Mouse (Mus musculus) megakaryocyte, embryonic 14.5 days (primary cell): ENCODE results near the gene Rin2. TPM values are rescaled to one million over a fixed set of nuclear protein-coding genes. Genes with fewer than 3 reads are reported as not detected.
"Not testable (repeated sequence)": the region's sequence is repeated elsewhere in the genome, so short reads cannot be mapped to it uniquely, and the experiment has no call there.

Source experiments
- H3K27me3 ChIP-seq: replicated peaks from 2 replicates; pipeline ENCODE3; 2012; ENCODE audit warnings: inconsistent platforms
- H3K36me3 ChIP-seq: replicated peaks from 2 replicates; pipeline ENCODE3; 2012; ENCODE audit warnings: low read length, inconsistent platforms, mixed read lengths
- H3K4me1 ChIP-seq: 2 replicates; pipeline ENCODE4 v1.6.1; 2012; ENCODE audit warnings: inconsistent platforms
- H3K4me3 ChIP-seq: replicated peaks from 2 replicates; pipeline ENCODE3; 2012; ENCODE audit warnings: moderate library complexity, mild to moderate bottlenecking, inconsistent platforms
- H3K9me3 ChIP-seq: 2 replicates; pipeline ENCODE4 v1.6.1; 2012; ENCODE audit warnings: inconsistent platforms
- FLI1 ChIP-seq: IDR thresholded peaks from 2 replicates; pipeline ENCODE4 v1.6.1; 2012; ENCODE audit warnings: low read length, inconsistent platforms, mixed read lengths
- GATA1 ChIP-seq: IDR thresholded peaks from 3 replicates; pipeline ENCODE4 v1.6.1; 2012; ENCODE audit warnings: mixed read lengths, low read length, inconsistent platforms, borderline replicate concordance
- polyA plus RNA-seq: library from polyadenylated mRNA; stranded (reverse); fragments of >175 nt; gene quantifications from 2 replicates; pipeline ENCODE4 v1.2.3, GENCODE M21; 2012; ENCODE audit warnings: low replicate concordance; ENCODE audit not compliant: insufficient read depth

Gene Rin2
- polyA plus RNA-seq, 1 experiment = 1.1 TPM

DNA sequence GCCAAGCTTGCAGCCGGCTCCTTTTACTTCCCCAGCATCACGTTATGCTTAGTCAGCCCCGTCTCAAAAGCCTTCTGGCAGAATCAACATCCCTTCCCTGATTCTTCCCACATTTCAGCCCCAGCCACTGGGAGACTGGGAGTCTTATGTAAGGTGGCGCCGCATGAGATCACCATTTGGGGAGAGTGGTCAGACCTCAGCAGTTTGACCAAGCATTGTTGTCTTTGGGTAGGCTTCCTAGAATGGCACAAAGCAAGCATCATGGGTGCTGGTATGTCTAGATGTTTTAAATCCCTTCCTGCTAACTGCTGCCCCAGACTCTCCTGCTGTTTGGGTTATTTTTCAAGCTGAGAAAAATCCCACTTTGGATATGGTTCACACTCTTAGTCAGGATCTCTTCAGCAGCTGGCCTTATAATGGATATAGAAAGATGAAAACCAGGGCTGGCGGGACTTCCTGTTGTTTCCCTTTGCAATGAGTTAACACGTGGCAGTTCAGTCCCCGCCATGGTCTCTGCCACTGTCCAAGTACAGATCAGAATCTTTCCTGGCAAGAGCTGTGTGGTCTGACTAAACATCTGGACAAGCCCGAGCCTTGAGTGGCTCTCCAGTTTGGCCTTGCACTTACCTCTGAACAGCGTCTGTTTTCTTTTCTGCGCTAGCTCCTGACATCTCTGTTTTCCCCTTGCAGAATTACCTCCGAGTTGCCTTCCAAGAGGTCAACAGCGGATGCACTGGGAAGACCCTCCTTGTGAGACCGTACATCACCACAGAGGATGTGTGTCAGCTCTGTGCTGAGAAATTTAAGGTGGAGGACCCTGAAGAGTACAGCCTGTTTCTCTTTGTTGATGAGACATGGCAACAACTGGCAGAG lies 210.1 kb downstream of the Rin2 start:
- Histone ChIP-seq H3K36me3 (peaks cover 19% of the 10 kb centered on the region), H3K4me1 (peaks cover 81% of the 10 kb centered on the region), H3K9me3 (no peaks in the 10 kb centered on the region), H3K27me3 (no peaks in the 10 kb centered on the region), H3K4me3 (no peak overlapping the region)
- TF ChIP-seq FLI1 = no peak
- TF ChIP-seq GATA1 = no peak

DNA sequence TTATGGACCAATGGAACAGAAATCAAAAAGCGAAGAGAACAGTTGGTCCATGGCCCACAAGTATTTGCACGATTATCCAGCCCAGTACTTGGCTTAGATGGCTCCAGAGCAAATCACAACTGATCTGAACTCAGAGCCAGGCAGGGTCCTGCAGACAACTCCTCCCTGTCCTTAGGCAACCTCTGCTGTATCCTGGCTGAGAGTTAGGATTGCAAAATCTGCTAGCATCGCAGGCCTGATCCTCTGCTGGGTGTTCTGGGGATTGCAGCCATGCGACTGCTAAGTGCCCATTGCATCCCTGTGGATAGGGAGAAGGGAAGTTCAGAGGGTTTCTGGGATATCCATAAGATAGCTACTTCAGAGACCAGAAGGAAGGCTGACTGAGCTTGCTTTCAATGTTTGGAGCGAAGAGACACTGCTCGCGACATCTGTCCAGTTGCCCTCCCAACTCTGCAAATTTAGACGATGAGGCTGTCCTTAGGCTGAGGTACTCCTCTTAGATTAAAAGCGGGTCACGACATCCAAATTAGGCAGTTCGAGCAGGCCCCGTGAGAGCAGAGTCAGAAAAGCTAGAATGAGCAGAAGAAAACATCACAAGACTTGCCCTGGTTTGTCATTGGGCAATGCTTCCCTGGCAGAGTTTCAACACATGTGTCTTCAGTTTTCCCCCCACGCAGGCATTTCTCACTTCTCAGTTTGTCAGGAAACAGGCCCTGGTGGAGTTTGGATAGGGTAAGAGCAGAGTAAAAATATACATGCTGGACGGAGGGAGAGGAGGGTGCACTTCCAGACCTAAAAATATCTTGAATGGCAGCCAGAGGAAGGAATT lies 213.1 kb downstream of the Rin2 start:
- no peaks in the 10 kb centered on the region for H3K27me3 ChIP-seq
- H3K4me1 ChIP-seq = peaks cover 52% of the 10 kb centered on the region
- H3K4me3 ChIP-seq = peak overlapping the region; percentile 50
- peaks cover 19% of the 10 kb centered on the region for H3K36me3 ChIP-seq
- no peaks in the 10 kb centered on the region for H3K9me3 ChIP-seq
- no peak for TF ChIP-seq FLI1
- no peak for TF ChIP-seq GATA1

DNA sequence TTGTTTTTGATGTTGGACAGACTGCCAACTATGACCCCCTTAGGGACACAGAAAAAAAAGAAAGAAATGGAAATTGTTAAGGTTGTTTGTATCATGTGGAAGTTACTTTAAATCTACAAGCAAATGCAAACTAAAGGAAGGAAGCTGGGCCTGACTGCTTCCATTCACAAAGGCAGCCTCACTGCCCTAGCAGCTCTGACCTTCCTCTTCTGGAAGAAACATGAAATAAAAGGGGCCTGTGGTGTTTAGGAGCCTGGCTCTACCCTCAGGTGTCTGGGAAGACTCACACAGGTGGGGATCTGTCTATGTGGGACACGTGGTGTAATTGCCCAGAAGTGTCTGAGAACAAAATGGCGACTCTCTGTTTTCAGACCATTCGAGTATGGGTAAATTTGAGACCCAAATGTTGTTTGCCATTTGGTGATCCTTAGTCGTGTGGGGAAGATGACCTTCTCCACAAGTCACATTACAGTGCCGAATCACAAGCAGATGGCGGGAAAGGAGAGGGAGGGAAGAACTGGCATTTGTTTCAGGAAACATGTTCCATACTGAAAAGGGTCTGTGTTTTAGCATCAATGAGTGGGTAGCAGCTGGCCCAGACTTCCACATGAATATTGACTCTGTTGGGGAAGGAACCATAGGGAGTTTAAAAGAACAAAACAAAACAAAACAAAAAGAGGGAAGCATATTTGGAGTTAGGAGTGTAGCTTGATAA lies 213.9 kb downstream of the Rin2 start:
- Histone ChIP-seq H3K4me3 (peak overlapping the region; percentile 18), H3K27me3 (no peaks in the 10 kb centered on the region), H3K36me3 (peaks cover 19% of the 10 kb centered on the region), H3K4me1 (peaks cover 45% of the 10 kb centered on the region), H3K9me3 (no peaks in the 10 kb centered on the region)
- TF ChIP-seq GATA1 (no peak), FLI1 (no peak)

DNA sequence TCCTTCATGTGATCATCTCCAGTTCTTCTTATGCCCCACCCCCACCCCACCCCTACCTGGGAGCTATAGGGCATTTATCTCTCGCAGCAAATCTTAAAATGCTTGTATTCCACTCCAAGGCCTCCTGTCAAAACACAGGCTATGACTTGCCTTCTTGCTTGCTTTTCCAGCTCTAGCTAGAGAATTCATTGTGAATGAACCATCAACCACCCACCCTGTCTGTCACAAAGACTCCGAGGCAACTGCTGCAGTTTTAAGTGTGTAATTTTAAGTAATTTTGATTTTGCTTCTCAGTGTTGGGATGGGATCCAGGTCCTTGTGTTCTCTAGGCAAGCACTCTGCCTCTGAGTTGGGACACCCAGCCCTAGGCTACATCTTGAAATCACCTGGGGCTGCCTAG lies 215.6 kb downstream of the Rin2 start:
- peaks cover 8% of the 10 kb centered on the region; the same call in 1 of the 2 replicates for H3K9me3 ChIP-seq
- H3K36me3 ChIP-seq = peaks cover 10% of the 10 kb centered on the region
- H3K4me3 ChIP-seq = no peak overlapping the region
- TF ChIP-seq GATA1 (no peak), FLI1 (no peak)
- H3K4me1 ChIP-seq = peaks cover 33% of the 10 kb centered on the region
- no peaks in the 10 kb centered on the region for H3K27me3 ChIP-seq

DNA sequence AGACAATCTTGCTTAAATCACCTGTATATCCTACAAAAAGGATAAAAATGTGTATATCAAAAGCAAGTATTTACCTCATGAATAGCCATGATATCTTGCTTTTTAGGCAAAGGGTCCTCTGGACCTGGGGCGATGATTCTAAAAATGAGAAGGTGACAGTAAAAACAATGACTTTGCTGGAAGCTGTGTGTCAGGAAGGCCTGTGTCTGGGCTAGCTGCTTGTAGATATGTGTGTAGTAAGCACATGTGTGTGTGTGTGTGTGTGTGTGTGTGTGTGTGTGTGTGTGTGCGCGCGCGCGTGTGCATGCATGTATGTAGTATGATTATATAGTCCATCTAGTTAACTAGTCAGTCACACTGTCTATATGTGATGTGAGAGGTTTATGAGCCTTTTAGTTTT lies 218.7 kb downstream of the Rin2 start:
- Histone ChIP-seq H3K9me3 (peaks cover 8% of the 10 kb centered on the region; the same call in 1 of the 2 replicates), H3K27me3 (no peaks in the 10 kb centered on the region), H3K36me3 (no peaks in the 10 kb centered on the region), H3K4me1 (peaks cover 23% of the 10 kb centered on the region), H3K4me3 (no peak overlapping the region)
- TF ChIP-seq FLI1 (no peak), GATA1 (no peak)

DNA sequence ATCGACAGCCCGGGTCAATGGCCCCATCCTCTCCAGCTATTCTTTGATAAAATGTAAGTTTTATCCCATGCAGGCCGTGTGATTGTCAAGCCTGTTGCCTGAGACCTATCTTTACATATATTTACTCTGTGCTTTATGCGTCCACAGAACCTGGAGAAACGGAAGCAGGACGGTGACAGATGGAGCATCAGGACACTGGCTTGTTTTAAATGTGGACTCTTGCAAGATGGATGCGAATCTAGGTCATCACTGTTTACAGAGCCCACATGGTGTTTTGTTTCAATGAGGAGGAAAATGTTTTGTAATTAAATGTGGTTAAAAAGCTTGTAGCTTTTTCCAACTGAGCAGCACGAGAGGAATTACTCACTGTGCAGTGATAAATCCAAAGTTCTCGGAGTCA lies 223.1 kb downstream of the Rin2 start:
- no peak for TF ChIP-seq FLI1
- no peak for TF ChIP-seq GATA1
- H3K27me3 ChIP-seq = no peaks in the 10 kb centered on the region

DNA sequence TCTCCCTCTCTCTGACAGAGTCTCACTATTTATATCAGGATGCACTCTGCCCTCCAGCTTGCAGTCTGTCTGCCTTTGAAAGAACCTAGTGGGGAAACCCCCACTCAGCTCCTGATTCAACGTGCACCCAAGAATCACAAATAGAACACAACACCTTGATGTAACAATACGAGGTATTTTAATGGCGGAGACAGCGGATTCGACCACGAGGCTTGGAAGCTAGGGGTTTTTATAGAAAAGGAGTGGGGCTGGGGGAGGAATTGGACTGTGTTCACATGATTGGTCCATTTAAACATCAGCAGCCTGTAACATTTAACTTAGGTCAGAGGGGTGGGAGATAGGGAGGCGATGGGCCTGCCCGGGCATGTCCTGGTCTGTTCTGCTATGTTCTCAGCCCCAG lies 225.3 kb downstream of the Rin2 start:
- H3K36me3 ChIP-seq, H3K9me3 ChIP-seq, H3K27me3 ChIP-seq, H3K4me3 ChIP-seq: not testable (repeated sequence)
- peaks cover 38% of the 10 kb centered on the region for H3K4me1 ChIP-seq

More for the DNA sequence above, 223.1 kb downstream of the Rin2 start:
- Histone ChIP-seq H3K4me3 (no peak overlapping the region), H3K9me3 (peaks cover 8% of the 10 kb centered on the region; the same call in 1 of the 2 replicates), H3K36me3 (no peaks in the 10 kb centered on the region), H3K4me1 (peaks cover 25% of the 10 kb centered on the region)

DNA sequence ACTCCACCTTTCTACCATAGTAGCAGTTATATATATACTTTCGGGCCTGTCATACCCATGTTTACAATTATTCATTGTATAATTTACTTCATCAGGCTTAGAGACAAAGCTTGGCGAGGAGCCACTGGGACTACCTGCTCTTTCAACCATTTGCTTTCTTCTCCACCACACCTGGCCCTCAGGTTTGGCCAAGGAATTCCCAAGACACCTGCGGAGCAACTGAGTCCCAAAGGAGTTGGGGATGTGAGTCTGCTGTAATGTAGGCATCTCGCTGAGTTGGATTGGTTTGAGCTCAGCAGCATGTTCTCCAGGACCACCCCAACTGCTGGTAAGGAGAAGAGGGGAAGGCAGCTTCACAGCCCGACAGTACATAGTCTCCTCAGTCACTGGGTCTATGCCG lies 226.8 kb downstream of the Rin2 start, which contains the start of gene Naa20:
TSS of gene Naa20 (plus strand) at position 239 of the 400 bp plus-strand sequence.
- H3K36me3 ChIP-seq = peaks cover 15% of the 10 kb centered on the region
- no peaks in the 10 kb centered on the region for H3K9me3 ChIP-seq
- TF ChIP-seq FLI1 = no peak
- TF ChIP-seq GATA1 = no peak

DNA sequence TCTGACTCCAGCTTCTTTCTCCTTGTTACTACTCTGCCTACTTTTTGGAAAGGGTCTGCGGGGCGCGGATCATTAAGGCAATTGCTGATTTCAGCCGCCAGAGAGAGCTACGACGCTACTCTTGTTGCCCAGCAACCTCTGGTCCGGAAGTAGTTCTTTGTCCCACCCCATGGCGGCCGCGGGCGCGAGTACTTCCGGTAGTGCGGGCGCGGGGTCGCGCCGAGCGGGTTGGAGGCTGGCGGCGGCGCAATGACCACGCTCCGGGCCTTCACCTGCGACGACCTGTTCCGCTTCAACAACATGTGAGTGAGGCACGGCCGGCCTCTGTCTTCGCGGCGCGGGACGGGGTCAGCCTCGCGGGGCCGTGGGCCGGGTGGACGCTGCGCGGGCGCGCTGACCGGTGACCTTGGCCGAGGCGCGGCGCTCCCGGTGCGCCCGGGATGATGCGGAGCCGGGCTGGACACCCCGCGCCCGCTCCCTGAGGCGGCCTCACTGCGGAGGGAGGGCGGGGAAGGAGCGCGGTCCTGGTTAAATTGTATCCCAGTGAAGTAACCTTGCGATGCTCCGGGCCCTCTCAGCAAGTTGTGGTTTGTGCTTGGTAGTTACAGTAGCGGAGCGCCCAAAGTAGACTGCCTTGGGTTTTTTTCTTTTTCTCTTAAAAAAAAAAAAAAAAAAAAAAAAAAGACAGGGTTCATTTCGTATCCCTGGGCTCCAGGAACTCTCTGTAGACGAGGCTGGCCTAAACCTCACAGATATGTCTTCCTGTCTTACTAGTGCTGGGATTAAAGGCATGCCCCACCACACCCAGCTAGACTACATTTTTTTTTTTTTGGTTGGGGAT lies 228.3 kb downstream of the Rin2 start:
- Histone ChIP-seq H3K4me1 (peaks cover 40% of the 10 kb centered on the region), H3K36me3 (peaks cover 27% of the 10 kb centered on the region), H3K27me3 (no peaks in the 10 kb centered on the region), H3K9me3 (no peaks in the 10 kb centered on the region), H3K4me3 (peak overlapping the region; percentile 97)
- TF ChIP-seq GATA1 (no peak), FLI1 (peak; percentile 67; the same call in 1 of the 2 replicates)

More for the DNA sequence above, 226.8 kb downstream of the Rin2 start, which contains the start of gene Naa20:
- Histone ChIP-seq H3K27me3 (no peaks in the 10 kb centered on the region), H3K4me3 (peak within 1 kb of the TSS; percentile 97), H3K4me1 (peaks cover 47% of the 10 kb centered on the region)
